ENCODE assay signal across 8 mouse cellular contexts in genomic region chr14:56793243-56793642, GRCm38 (mm10). TPM values are rescaled to one million over a fixed set of nuclear protein-coding genes. Genes with fewer than 3 reads are reported as not detected.
DNase-seq lines count a peak whose midpoint lies in the region; ATAC-seq and TF ChIP-seq lines count a peak whose summit lies in the region.

No protein-coding gene starts in this region.

- H3K4me3 ChIP-seq in liver, embryonic 12.5 days: no peak overlapping the region
- H3K4me3 ChIP-seq in lung, embryonic 14.5 days (ENCODE audit: low read depth, low read length): no peak overlapping the region

- 41% methylated on average over 2 of the region's 2 CpGs for WGBS in liver, embryonic 12.5 days (ENCODE audit: insufficient replicate concordance)
- 43% methylated on average over 2 of the region's 2 CpGs for WGBS in lung, embryonic 14.5 days

- ATAC-seq in liver, embryonic 12.5 days: no peak
- 0 out of 2 replicates have a peak, but pooled peaks have one; percentile 22 for ATAC-seq in granulocyte monocyte progenitor cell, adult 5-6 weeks (replicated peaks; ENCODE audit: poor library complexity, severe bottlenecking)
- no peak for ATAC-seq in lung, embryonic 14.5 days (ENCODE audit: insufficient read depth)

- H3K27me3 ChIP-seq in liver, embryonic 12.5 days (replicated peaks): no peaks in the 10 kb centered on the region
- H3K27me3 ChIP-seq in lung, embryonic 14.5 days (ENCODE audit: insufficient read depth, low read length): no peaks in the 10 kb centered on the region

- H3K9me3 ChIP-seq in liver, embryonic 12.5 days (replicated peaks): no peaks in the 10 kb centered on the region
- H3K9me3 ChIP-seq in lung, embryonic 14.5 days (ENCODE audit: low read depth, low read length): no peaks in the 10 kb centered on the region

- no peaks in the 10 kb centered on the region for H3K4me1 ChIP-seq in liver, embryonic 12.5 days
- H3K4me1 ChIP-seq in lung, embryonic 14.5 days (ENCODE audit: insufficient read depth): no peaks in the 10 kb centered on the region

- no peak overlapping the region for H3K4me2 ChIP-seq in liver, embryonic 12.5 days
- H3K4me2 ChIP-seq in lung, embryonic 14.5 days: no peak overlapping the region

- TF ChIP-seq POLR2A in brain, embryonic 14.5 days (IDR thresholded peaks at IDR 0.05; ENCODE audit: borderline replicate concordance, extremely low read depth, insufficient read depth, insufficient read length, poor library complexity, severe bottlenecking): no peak

- peaks cover 63% of the 10 kb centered on the region for H3K36me3 ChIP-seq in liver, embryonic 12.5 days
- peaks cover 60% of the 10 kb centered on the region for H3K36me3 ChIP-seq in lung, embryonic 14.5 days (ENCODE audit: insufficient read depth)

- H3K9ac ChIP-seq in liver, embryonic 12.5 days: no peak overlapping the region
- H3K9ac ChIP-seq in lung, embryonic 14.5 days: no peak overlapping the region

- DNase-seq in cerebellum, adult 11 months: peak; percentile 33
- no peak for DNase-seq in cerebellum, adult 9-11 months
- DNase-seq in liver: peak; percentile 61
- DNase-seq in brain, embryonic 14.5 days (ENCODE audit: low read depth): peak; percentile 78
- peak; percentile 81 for DNase-seq in lung, embryonic 14.5 days
- DNase-seq in spleen, postnatal 4 days (ENCODE audit: low spot score in 2 of 2): peak; percentile 45 to 67

- TF ChIP-seq CTCF in brain, embryonic 14.5 days (IDR thresholded peaks at IDR 0.05; ENCODE audit: borderline replicate concordance, extremely low read depth, insufficient read depth, insufficient read length): peak; percentile 54; the same call in 1 of the 2 replicates
- TF ChIP-seq CTCF in lung, embryonic 14.5 days (IDR thresholded peaks at IDR 0.05; ENCODE audit: low read depth): peak; percentile 68

- H3K27ac ChIP-seq in liver, embryonic 12.5 days: no peak overlapping the region
- no peak overlapping the region for H3K27ac ChIP-seq in lung, embryonic 14.5 days (ENCODE audit: low read depth)

RNA-seq across cellular contexts. Expression of gene Pspc1, which starts 15.1 kb away (rescaled TPM):
- 19.4 and 21.7 TPM in 2 replicates for polyA plus RNA-seq in liver, embryonic 12.5 days (2016; fragmentation: Nextera tagmentation; extraction: Ambion mirVana)
- 46.8 and 54.6 TPM in 2 replicates for polyA plus RNA-seq in brain, embryonic 14.5 days (2012; rRNA removed)
- 45.1 and 58.0 TPM in 2 replicates for total RNA-seq in granulocyte monocyte progenitor cell, adult 5-6 weeks (2014; fragmentation: Nextera tagmentation)
- 109 and 184 TPM in 2 replicates for total RNA-seq in granulocyte monocyte progenitor cell, adult 5-6 weeks (2017)
- 36.8 and 38.1 TPM in 2 replicates for polyA plus RNA-seq in lung, embryonic 14.5 days (2014; fragmentation: Nextera tagmentation; extraction: Ambion mirVana)

RNA-seq across cellular contexts. Expression of gene Zmym5, which starts 18.3 kb away (rescaled TPM):
- 10.9 and 11.6 TPM in 2 replicates for polyA plus RNA-seq in liver, embryonic 12.5 days (2016; fragmentation: Nextera tagmentation; extraction: Ambion mirVana)
- polyA plus RNA-seq in brain, embryonic 14.5 days (2012; rRNA removed): 27.4 and 32.4 TPM in 2 replicates
- total RNA-seq in granulocyte monocyte progenitor cell, adult 5-6 weeks (2014; fragmentation: Nextera tagmentation): 13.8 and 19.3 TPM in 2 replicates
- total RNA-seq in granulocyte monocyte progenitor cell, adult 5-6 weeks (2017): 14.6 and 17.2 TPM in 2 replicates
- 22.2 and 23.3 TPM in 2 replicates for polyA plus RNA-seq in lung, embryonic 14.5 days (2014; fragmentation: Nextera tagmentation; extraction: Ambion mirVana)
